Mouse (Mus musculus): ENCODE results near the gene Olfr1180. TPM values are rescaled to one million over a fixed set of nuclear protein-coding genes. Genes with fewer than 3 reads are reported as not detected.
"Not testable (repeated sequence)": the region's sequence is repeated elsewhere in the genome, so short reads cannot be mapped to it uniquely, and the experiment has no call there.

Gene Olfr1180
- not detected in 2 replicates for total RNA-seq (2014; rRNA removed; ENCODE audit: low replicate concordance)
- not detected in 2 replicates for polyA plus RNA-seq (2015; fragmentation: Nextera tagmentation; extraction: Ambion mirVana)

DNA sequence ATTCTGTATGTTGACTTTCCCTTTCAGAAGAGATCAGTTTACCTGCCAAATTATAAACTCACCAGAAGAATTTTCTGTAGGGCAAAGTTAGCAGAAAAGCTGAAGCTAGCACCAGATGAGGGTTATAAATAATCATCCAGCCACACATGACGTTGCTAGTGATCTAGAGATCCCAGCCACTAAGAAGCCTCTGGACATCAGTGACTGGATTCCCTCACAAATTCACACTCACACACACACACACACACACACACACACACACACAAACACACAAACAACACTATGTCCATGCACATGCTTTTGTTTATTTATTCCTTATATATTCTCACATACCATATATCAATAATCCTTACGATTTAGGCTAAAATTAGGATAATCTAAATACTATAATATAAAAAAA is at the start of gene Olfr1180:
TSS of gene Olfr1180 (minus strand) at position 101 of the 400 bp plus-strand sequence.
- DNase-seq (ENCODE audit: low spot score) (no peak), ATAC-seq (ENCODE audit: insufficient read depth, low read depth) (no peak)
- H3K4me3 ChIP-seq (ENCODE audit: low read depth, low read length): no peak within 1 kb of the TSS
- no peaks in the 10 kb centered on the region for H3K9me3 ChIP-seq (replicated peaks; ENCODE audit: control insufficient read depth, low read length)
- H3K4me2 ChIP-seq (ENCODE audit: low read depth, low read length): no peak within 1 kb of the TSS
- H3K4me1 ChIP-seq (ENCODE audit: control insufficient read depth, insufficient read depth): no peaks in the 10 kb centered on the region
- no peaks in the 10 kb centered on the region for H3K27me3 ChIP-seq (ENCODE audit: control insufficient read depth, insufficient read depth, low read length)
- H3K36me3 ChIP-seq (replicated peaks; ENCODE audit: control insufficient read depth, insufficient read depth, low read length): no peaks in the 10 kb centered on the region
- no peak within 1 kb of the TSS for H3K9ac ChIP-seq (replicated peaks; ENCODE audit: low read depth, low read length)
- no peak within 1 kb of the TSS for H3K27ac ChIP-seq (ENCODE audit: low read depth)
- TF ChIP-seq EP300 (IDR thresholded peaks at IDR 0.05; ENCODE audit: low read depth): no peak
- no peak for TF ChIP-seq CTCF (IDR thresholded peaks at IDR 0.05; ENCODE audit: low read depth)
- WGBS: 55% methylated on average over 2 of the region's 2 CpGs

DNA sequence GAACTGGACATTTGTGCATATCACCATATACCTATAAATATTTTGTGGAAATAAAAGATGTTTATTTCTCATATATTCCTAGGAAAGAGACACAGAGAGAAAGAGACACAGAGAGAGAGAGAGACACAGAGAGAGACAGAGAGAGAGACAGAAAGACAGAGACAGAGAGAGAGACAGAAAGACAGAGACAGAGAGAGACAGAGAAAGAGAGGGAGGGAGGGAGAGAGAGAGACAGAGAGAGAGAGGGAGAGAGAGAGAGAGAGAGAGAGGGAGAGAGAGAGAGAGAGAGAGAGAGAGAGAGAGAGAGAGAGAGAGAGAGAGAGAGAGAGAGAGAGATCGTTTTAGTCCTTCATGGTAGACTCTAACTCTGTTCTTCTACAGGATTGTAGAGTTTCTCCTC is 35.6 kb upstream of the Olfr1180 start, which contains the start of gene Olfr1183:
TSS of gene Olfr1183 (plus strand) at position 301 of the 400 bp plus-strand sequence.
- not testable (repeated sequence) for H3K4me1 ChIP-seq (ENCODE audit: control insufficient read depth, insufficient read depth); H3K27ac ChIP-seq (ENCODE audit: low read depth); H3K4me2 ChIP-seq (ENCODE audit: low read depth, low read length); H3K27me3 ChIP-seq (ENCODE audit: control insufficient read depth, insufficient read depth, low read length); H3K9me3 ChIP-seq (replicated peaks; ENCODE audit: control insufficient read depth, low read length); H3K4me3 ChIP-seq (ENCODE audit: low read depth, low read length); H3K36me3 ChIP-seq (replicated peaks; ENCODE audit: control insufficient read depth, insufficient read depth, low read length); H3K9ac ChIP-seq (replicated peaks; ENCODE audit: low read depth, low read length); ATAC-seq (ENCODE audit: insufficient read depth, low read depth); DNase-seq (ENCODE audit: low spot score)
- WGBS: 72% methylated on average over 1 of the region's 1 CpGs

DNA sequence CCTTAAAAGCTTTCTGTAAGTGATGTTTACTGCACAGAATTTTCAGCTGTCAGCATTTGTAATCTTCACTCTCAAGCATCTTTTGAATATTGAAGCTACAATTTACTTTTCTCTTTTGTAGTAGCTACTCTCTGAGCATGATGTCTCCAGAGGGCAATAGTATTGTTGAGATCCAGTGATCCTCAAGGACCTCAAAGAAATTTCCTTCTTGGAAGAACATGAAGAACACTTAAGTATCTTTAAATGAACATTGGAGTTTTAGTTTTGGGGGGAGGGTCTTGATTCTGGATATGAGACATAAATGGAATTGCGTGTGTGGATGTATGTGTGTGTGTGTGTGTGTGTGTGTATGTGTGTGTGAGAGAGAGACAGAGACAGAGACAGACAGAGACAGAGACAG is 30.1 kb upstream of the Olfr1180 start, which contains the start of gene Gm13757:
TSS of gene Gm13757 (minus strand) at position 101 of the 400 bp plus-strand sequence.
- Histone ChIP-seq H3K9me3 (replicated peaks; ENCODE audit: control insufficient read depth, low read length) (no peaks in the 10 kb centered on the region), H3K9ac (replicated peaks; ENCODE audit: low read depth, low read length) (no peak within 1 kb of the TSS), H3K36me3 (replicated peaks; ENCODE audit: control insufficient read depth, insufficient read depth, low read length) (no peaks in the 10 kb centered on the region), H3K27ac (ENCODE audit: low read depth) (no peak within 1 kb of the TSS), H3K4me1 (ENCODE audit: control insufficient read depth, insufficient read depth) (no peaks in the 10 kb centered on the region), H3K4me2 (ENCODE audit: low read depth, low read length) (no peak within 1 kb of the TSS), H3K4me3 (ENCODE audit: low read depth, low read length) (no peak within 1 kb of the TSS), H3K27me3 (ENCODE audit: control insufficient read depth, insufficient read depth, low read length) (no peaks in the 10 kb centered on the region)
- WGBS: 75% methylated on average over 1 of the region's 1 CpGs
- TF ChIP-seq CTCF (IDR thresholded peaks at IDR 0.05; ENCODE audit: low read depth): no peak
- no peak for DNase-seq (ENCODE audit: low spot score)
- ATAC-seq (ENCODE audit: insufficient read depth, low read depth): no peak

DNA sequence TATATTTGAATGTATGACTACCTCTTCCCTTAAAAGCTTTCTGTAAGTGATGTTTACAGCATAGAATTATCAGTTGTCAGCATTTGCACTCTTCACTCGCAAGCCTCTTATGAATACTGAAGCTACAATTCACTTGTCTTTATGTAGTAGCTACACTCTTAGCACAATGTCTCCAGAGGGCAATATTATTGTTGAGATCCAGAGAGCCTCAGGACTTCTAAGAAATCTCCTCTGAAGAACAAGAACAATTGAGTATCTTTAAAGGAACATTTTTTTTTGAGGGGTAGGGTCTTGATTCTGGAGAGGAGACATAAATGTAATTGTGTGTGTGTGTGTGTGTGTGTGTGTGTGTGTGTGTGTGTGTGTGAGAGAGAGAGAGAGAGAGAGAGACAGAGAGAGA is 7.1 kb upstream of the Olfr1180 start, which contains the start of gene Olfr1181:
TSS of gene Olfr1181 (minus strand) at position 101 of the 400 bp plus-strand sequence.
- TF ChIP-seq CTCF (IDR thresholded peaks at IDR 0.05; ENCODE audit: low read depth) (no peak), EP300 (IDR thresholded peaks at IDR 0.05; ENCODE audit: low read depth) (no peak)
- Histone ChIP-seq H3K4me1 (ENCODE audit: control insufficient read depth, insufficient read depth) (no peaks in the 10 kb centered on the region), H3K27me3 (ENCODE audit: control insufficient read depth, insufficient read depth, low read length) (no peaks in the 10 kb centered on the region), H3K9me3 (replicated peaks; ENCODE audit: control insufficient read depth, low read length) (0 out of 2 replicates have a peak, but pooled peaks cover 3% of the 10 kb centered on the region), H3K27ac (ENCODE audit: low read depth) (no peak within 1 kb of the TSS), H3K9ac (replicated peaks; ENCODE audit: low read depth, low read length) (no peak within 1 kb of the TSS), H3K4me2 (ENCODE audit: low read depth, low read length) (no peak within 1 kb of the TSS), H3K4me3 (ENCODE audit: low read depth, low read length) (no peak within 1 kb of the TSS), H3K36me3 (replicated peaks; ENCODE audit: control insufficient read depth, insufficient read depth, low read length) (no peaks in the 10 kb centered on the region)
- no peak for ATAC-seq (ENCODE audit: insufficient read depth, low read depth)
- no peak for DNase-seq (ENCODE audit: low spot score)
- WGBS: 78% methylated on average over 1 of the region's 1 CpGs

DNA sequence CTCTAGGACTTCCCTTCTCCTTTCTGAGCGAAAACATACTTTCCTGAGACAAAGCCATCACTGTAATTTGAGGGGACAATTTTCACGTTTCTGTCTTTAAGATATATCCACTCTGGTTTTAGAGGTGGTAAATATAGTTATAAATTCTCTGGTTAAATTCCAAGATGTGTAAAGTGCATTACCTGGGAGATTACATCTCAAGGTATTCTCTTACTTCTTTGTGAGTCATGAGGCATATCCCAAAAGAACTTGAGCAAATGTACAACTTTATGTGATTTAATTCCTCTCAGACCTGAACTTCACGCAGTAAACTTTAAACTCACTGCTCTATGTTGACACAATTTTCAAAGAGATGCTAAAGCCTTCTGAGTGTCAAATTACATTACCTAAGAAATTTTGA is 12.6 kb downstream of the Olfr1180 start, which contains the start of gene Olfr1179:
TSS of gene Olfr1179 (minus strand) at position 101 of the 400 bp plus-strand sequence.
- Histone ChIP-seq H3K36me3 (replicated peaks; ENCODE audit: control insufficient read depth, insufficient read depth, low read length) (no peaks in the 10 kb centered on the region), H3K27ac (ENCODE audit: low read depth) (no peak within 1 kb of the TSS), H3K9me3 (replicated peaks; ENCODE audit: control insufficient read depth, low read length) (no peaks in the 10 kb centered on the region), H3K4me1 (ENCODE audit: control insufficient read depth, insufficient read depth) (no peaks in the 10 kb centered on the region), H3K4me3 (ENCODE audit: low read depth, low read length) (no peak within 1 kb of the TSS), H3K9ac (replicated peaks; ENCODE audit: low read depth, low read length) (no peak within 1 kb of the TSS), H3K4me2 (ENCODE audit: low read depth, low read length) (no peak within 1 kb of the TSS), H3K27me3 (ENCODE audit: control insufficient read depth, insufficient read depth, low read length) (no peaks in the 10 kb centered on the region)
- TF ChIP-seq CTCF (IDR thresholded peaks at IDR 0.05; ENCODE audit: low read depth) (no peak), EP300 (IDR thresholded peaks at IDR 0.05; ENCODE audit: low read depth) (no peak)
- DNase-seq (ENCODE audit: low spot score): no peak
- ATAC-seq (ENCODE audit: insufficient read depth, low read depth): no peak
- 67% methylated on average over 3 of the region's 3 CpGs for WGBS

DNA sequence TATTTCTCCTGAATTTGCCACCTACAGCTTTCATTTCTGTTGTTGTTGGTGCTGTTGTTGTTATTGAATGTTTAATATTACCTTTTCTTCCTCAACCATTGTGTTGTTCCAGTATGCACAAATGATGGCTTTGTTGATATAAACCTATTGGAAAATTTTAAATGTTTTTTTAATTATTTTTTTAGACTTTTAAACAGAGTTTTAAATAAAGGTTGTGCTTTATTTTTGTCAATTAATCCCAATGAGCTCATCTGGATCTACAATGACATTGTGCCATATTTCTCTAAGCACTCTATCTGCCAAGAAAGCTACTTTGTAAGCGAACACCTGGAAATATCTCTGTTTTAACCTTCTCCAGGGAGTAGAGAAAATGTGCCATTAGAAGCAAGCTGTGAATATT is 32.2 kb downstream of the Olfr1180 start, which contains the start of gene Olfr1178:
TSS of gene Olfr1178 (plus strand) at position 301 of the 400 bp plus-strand sequence.
- no peak within 1 kb of the TSS for H3K9ac ChIP-seq (replicated peaks; ENCODE audit: low read depth, low read length)
- H3K4me3 ChIP-seq (ENCODE audit: low read depth, low read length): no peak within 1 kb of the TSS
- TF ChIP-seq CTCF (IDR thresholded peaks at IDR 0.05; ENCODE audit: low read depth): no peak
- no peak for TF ChIP-seq EP300 (IDR thresholded peaks at IDR 0.05; ENCODE audit: low read depth)
- no peaks in the 10 kb centered on the region for H3K36me3 ChIP-seq (replicated peaks; ENCODE audit: control insufficient read depth, insufficient read depth, low read length)
- H3K9me3 ChIP-seq (replicated peaks; ENCODE audit: control insufficient read depth, low read length): no peaks in the 10 kb centered on the region
- DNase-seq (ENCODE audit: low spot score) (no peak), ATAC-seq (ENCODE audit: insufficient read depth, low read depth) (no peak)
- no peak within 1 kb of the TSS for H3K27ac ChIP-seq (ENCODE audit: low read depth)
- no peaks in the 10 kb centered on the region for H3K27me3 ChIP-seq (ENCODE audit: control insufficient read depth, insufficient read depth, low read length)
- 61% methylated on average over 1 of the region's 1 CpGs for WGBS
- H3K4me1 ChIP-seq (ENCODE audit: control insufficient read depth, insufficient read depth): no peaks in the 10 kb centered on the region
- no peak within 1 kb of the TSS for H3K4me2 ChIP-seq (ENCODE audit: low read depth, low read length)

Other genes starting within 250 kb of the Olfr1180 start
- not detected in 2 replicates for gene Olfr1168, start 237.3 kb downstream of the Olfr1180 start, total RNA-seq (2014; rRNA removed; ENCODE audit: low replicate concordance)
- not detected in 2 replicates for gene Olfr1168, start 237.3 kb downstream of the Olfr1180 start, polyA plus RNA-seq (2015; fragmentation: Nextera tagmentation; extraction: Ambion mirVana)
- gene Olfr1170, start 190.8 kb downstream of the Olfr1180 start, total RNA-seq (2014; rRNA removed; ENCODE audit: low replicate concordance): not detected in 2 replicates
- not detected in 2 replicates for gene Olfr1170, start 190.8 kb downstream of the Olfr1180 start, polyA plus RNA-seq (2015; fragmentation: Nextera tagmentation; extraction: Ambion mirVana)
- gene Olfr1173, start 139.3 kb downstream of the Olfr1180 start, total RNA-seq (2014; rRNA removed; ENCODE audit: low replicate concordance): not detected in 2 replicates
- gene Olfr1173, start 139.3 kb downstream of the Olfr1180 start, polyA plus RNA-seq (2015; fragmentation: Nextera tagmentation; extraction: Ambion mirVana): not detected in 2 replicates
- gene Olfr1174-ps, start 104.0 kb downstream of the Olfr1180 start, total RNA-seq (2014; rRNA removed; ENCODE audit: low replicate concordance): not detected in 2 replicates
- gene Olfr1174-ps, start 104.0 kb downstream of the Olfr1180 start, polyA plus RNA-seq (2015; fragmentation: Nextera tagmentation; extraction: Ambion mirVana): not detected in 2 replicates
- not detected in 2 replicates for gene Olfr1175-ps, start 91.9 kb downstream of the Olfr1180 start, total RNA-seq (2014; rRNA removed; ENCODE audit: low replicate concordance)
- not detected in 2 replicates for gene Olfr1175-ps, start 91.9 kb downstream of the Olfr1180 start, polyA plus RNA-seq (2015; fragmentation: Nextera tagmentation; extraction: Ambion mirVana)
- gene Olfr1176, start 82.4 kb downstream of the Olfr1180 start, total RNA-seq (2014; rRNA removed; ENCODE audit: low replicate concordance): not detected in 2 replicates
- not detected in 2 replicates for gene Olfr1176, start 82.4 kb downstream of the Olfr1180 start, polyA plus RNA-seq (2015; fragmentation: Nextera tagmentation; extraction: Ambion mirVana)
- not detected in 2 replicates for gene Olfr1177-ps, start 72.7 kb downstream of the Olfr1180 start, total RNA-seq (2014; rRNA removed; ENCODE audit: low replicate concordance)
- not detected in 2 replicates for gene Olfr1177-ps, start 72.7 kb downstream of the Olfr1180 start, polyA plus RNA-seq (2015; fragmentation: Nextera tagmentation; extraction: Ambion mirVana)
- not detected in 2 replicates for gene Olfr1178, start 32.1 kb downstream of the Olfr1180 start, total RNA-seq (2014; rRNA removed; ENCODE audit: low replicate concordance)
- not detected in 2 replicates for gene Olfr1178, start 32.1 kb downstream of the Olfr1180 start, polyA plus RNA-seq (2015; fragmentation: Nextera tagmentation; extraction: Ambion mirVana)
- not detected in 2 replicates for gene Olfr1179, start 12.7 kb downstream of the Olfr1180 start, total RNA-seq (2014; rRNA removed; ENCODE audit: low replicate concordance)
- not detected in 2 replicates for gene Olfr1179, start 12.7 kb downstream of the Olfr1180 start, polyA plus RNA-seq (2015; fragmentation: Nextera tagmentation; extraction: Ambion mirVana)
- gene Olfr1181, start 7.0 kb upstream of the Olfr1180 start, total RNA-seq (2014; rRNA removed; ENCODE audit: low replicate concordance): not detected in 2 replicates
- gene Olfr1181, start 7.0 kb upstream of the Olfr1180 start, polyA plus RNA-seq (2015; fragmentation: Nextera tagmentation; extraction: Ambion mirVana): not detected in 2 replicates
- not detected in 2 replicates for gene Gm13757, start 30.0 kb upstream of the Olfr1180 start, total RNA-seq (2014; rRNA removed; ENCODE audit: low replicate concordance)
- gene Gm13757, start 30.0 kb upstream of the Olfr1180 start, polyA plus RNA-seq (2015; fragmentation: Nextera tagmentation; extraction: Ambion mirVana): not detected in 2 replicates
- gene Olfr1183, start 35.7 kb upstream of the Olfr1180 start, total RNA-seq (2014; rRNA removed; ENCODE audit: low replicate concordance): not detected in 2 replicates
- not detected in 2 replicates for gene Olfr1183, start 35.7 kb upstream of the Olfr1180 start, polyA plus RNA-seq (2015; fragmentation: Nextera tagmentation; extraction: Ambion mirVana)
- gene Olfr1184, start 64.4 kb upstream of the Olfr1180 start, total RNA-seq (2014; rRNA removed; ENCODE audit: low replicate concordance): not detected in 2 replicates
- gene Olfr1184, start 64.4 kb upstream of the Olfr1180 start, polyA plus RNA-seq (2015; fragmentation: Nextera tagmentation; extraction: Ambion mirVana): not detected in 2 replicates
- not detected in 2 replicates for gene Olfr1185-ps1, start 74.2 kb upstream of the Olfr1180 start, total RNA-seq (2014; rRNA removed; ENCODE audit: low replicate concordance)
- not detected in 2 replicates for gene Olfr1185-ps1, start 74.2 kb upstream of the Olfr1180 start, polyA plus RNA-seq (2015; fragmentation: Nextera tagmentation; extraction: Ambion mirVana)
- gene Olfr1186, start 99.4 kb upstream of the Olfr1180 start, total RNA-seq (2014; rRNA removed; ENCODE audit: low replicate concordance): not detected in 2 replicates
- gene Olfr1186, start 99.4 kb upstream of the Olfr1180 start, polyA plus RNA-seq (2015; fragmentation: Nextera tagmentation; extraction: Ambion mirVana): not detected in 2 replicates
- not detected in 2 replicates for gene Olfr1188, start 137.8 kb upstream of the Olfr1180 start, total RNA-seq (2014; rRNA removed; ENCODE audit: low replicate concordance)
- not detected in 2 replicates for gene Olfr1188, start 137.8 kb upstream of the Olfr1180 start, polyA plus RNA-seq (2015; fragmentation: Nextera tagmentation; extraction: Ambion mirVana)
- gene Olfr1189, start 167.3 kb upstream of the Olfr1180 start, total RNA-seq (2014; rRNA removed; ENCODE audit: low replicate concordance): not detected in 2 replicates
- gene Olfr1189, start 167.3 kb upstream of the Olfr1180 start, polyA plus RNA-seq (2015; fragmentation: Nextera tagmentation; extraction: Ambion mirVana): not detected in 2 replicates
- not detected in 2 replicates for gene Olfr1191-ps1, start 221.4 kb upstream of the Olfr1180 start, total RNA-seq (2014; rRNA removed; ENCODE audit: low replicate concordance)
- not detected in 2 replicates for gene Olfr1191-ps1, start 221.4 kb upstream of the Olfr1180 start, polyA plus RNA-seq (2015; fragmentation: Nextera tagmentation; extraction: Ambion mirVana)
- not detected in 2 replicates for gene Olfr1192-ps1, start 229.4 kb upstream of the Olfr1180 start, total RNA-seq (2014; rRNA removed; ENCODE audit: low replicate concordance)
- gene Olfr1192-ps1, start 229.4 kb upstream of the Olfr1180 start, polyA plus RNA-seq (2015; fragmentation: Nextera tagmentation; extraction: Ambion mirVana): not detected in 2 replicates

Measured in heart, postnatal 0 days (tissue).